Mouse (Mus musculus): Measurements from ENCODE around the gene Mfsd1. TPM values are rescaled to one million over a fixed set of nuclear protein-coding genes. Genes with fewer than 3 reads are reported as not detected.

Mfsd1 gene
- polyA plus RNA-seq, 1 experiment from 2014 or later = 52.7 TPM

GRCm38 (mm10) chr3:67572918-67573317 lies 9.6 kb upstream of the Mfsd1 start:
- WGBS = 59% methylated on average over 4 of the region's 4 CpGs
- no peak overlapping the region for H3K4me2 ChIP-seq (replicated peaks)
- H3K36me3 ChIP-seq = no peaks in the 10 kb centered on the region
- 0 out of 2 replicates have a peak, but pooled peaks have one; percentile 42 for ATAC-seq (ENCODE audit: low FRiP score, low read depth)
- H3K27me3 ChIP-seq = peaks cover 24% of the 10 kb centered on the region
- no peak overlapping the region for H3K27ac ChIP-seq
- no peak overlapping the region for H3K9ac ChIP-seq
- H3K4me1 ChIP-seq = no peaks in the 10 kb centered on the region
- H3K4me3 ChIP-seq = no peak overlapping the region
- no peaks in the 10 kb centered on the region for H3K9me3 ChIP-seq

GRCm38 (mm10) chr3:67573523-67573922 lies 9.0 kb upstream of the Mfsd1 start:
- no peak for ATAC-seq (ENCODE audit: low FRiP score, low read depth)
- H3K4me2 ChIP-seq (replicated peaks) = no peak overlapping the region
- H3K9me3 ChIP-seq = no peaks in the 10 kb centered on the region
- peaks cover 25% of the 10 kb centered on the region for H3K27me3 ChIP-seq
- H3K36me3 ChIP-seq = no peaks in the 10 kb centered on the region
- H3K9ac ChIP-seq = no peak overlapping the region
- H3K27ac ChIP-seq = no peak overlapping the region
- no peaks in the 10 kb centered on the region for H3K4me1 ChIP-seq
- 0% methylated on average over 1 of the region's 1 CpGs for WGBS
- no peak overlapping the region for H3K4me3 ChIP-seq

DNA sequence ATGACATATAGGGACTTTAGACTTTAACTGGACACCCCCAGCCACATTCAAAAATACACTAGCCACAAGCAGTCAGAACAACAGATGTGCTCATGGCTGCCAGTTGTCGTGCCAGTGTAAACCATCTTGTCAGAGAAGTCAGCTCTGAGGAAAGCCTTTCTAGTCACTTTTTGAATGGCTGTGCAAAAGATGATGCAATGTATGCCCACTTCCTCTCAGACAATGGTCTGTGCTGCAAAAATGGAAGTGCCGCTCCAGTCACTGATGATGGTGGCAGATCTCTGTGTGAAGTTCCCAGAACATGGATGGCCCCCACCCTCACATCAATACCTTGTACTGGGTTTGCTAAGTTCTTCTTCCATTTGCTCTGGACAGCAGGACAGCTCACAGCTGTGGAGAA lies 6.3 kb upstream of the Mfsd1 start:
- no peak for ATAC-seq (ENCODE audit: low FRiP score, low read depth)
- Histone ChIP-seq H3K27ac (no peak overlapping the region), H3K27me3 (peaks cover 31% of the 10 kb centered on the region), H3K4me1 (no peaks in the 10 kb centered on the region), H3K9ac (no peak overlapping the region), H3K4me3 (no peak overlapping the region), H3K36me3 (no peaks in the 10 kb centered on the region), H3K9me3 (no peaks in the 10 kb centered on the region), H3K4me2 (replicated peaks) (no peak overlapping the region)
- WGBS = 90% methylated on average over 2 of the region's 2 CpGs

- Histone ChIP-seq H3K27ac (no peak overlapping the region), H3K4me2 (replicated peaks) (no peak overlapping the region), H3K9me3 (no peaks in the 10 kb centered on the region), H3K27me3 (peaks cover 31% of the 10 kb centered on the region), H3K4me1 (no peaks in the 10 kb centered on the region), H3K4me3 (no peak overlapping the region), H3K36me3 (no peaks in the 10 kb centered on the region), H3K9ac (no peak overlapping the region)
- ATAC-seq (ENCODE audit: low FRiP score, low read depth) = no peak
- 81% methylated on average over 6 of the region's 6 CpGs for WGBS
These were observed 5.8 kb upstream of the Mfsd1 start for GRCm38 (mm10) chr3:67576724-67577123.

DNA sequence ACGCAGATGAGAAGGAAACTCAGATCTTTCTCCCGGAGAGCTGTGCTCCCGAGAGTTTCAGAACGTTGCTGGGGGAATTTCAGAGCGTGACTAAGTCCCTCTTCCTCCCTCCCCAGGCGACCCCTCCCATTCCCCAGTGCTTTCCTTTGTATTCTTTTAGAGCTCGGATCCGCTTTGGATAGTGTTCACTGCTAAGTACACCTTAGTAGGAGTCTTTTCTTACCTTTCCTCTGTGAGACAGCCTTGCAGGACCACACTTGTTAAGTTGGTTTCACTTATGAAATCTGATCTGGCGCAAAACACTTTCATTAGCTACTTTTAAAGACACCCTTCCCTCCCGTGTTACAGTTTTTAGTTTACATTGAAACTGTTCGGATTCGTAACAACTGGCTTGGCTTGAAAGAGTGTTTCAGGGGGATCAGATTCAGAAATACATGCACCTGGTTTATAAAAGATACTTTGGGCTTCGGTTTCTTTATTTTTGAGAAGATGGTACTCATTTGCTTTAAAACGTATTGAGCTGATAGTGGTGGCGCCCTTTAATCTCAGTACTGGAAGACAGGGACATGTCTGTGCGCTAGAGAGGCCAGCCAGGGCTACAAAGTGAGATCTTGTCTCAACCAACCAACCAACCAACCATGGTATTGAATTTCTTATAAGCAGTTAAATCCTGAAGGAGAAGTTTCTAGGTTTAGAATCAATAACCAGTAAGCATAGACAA lies 744 bp downstream of the Mfsd1 start:
- WGBS = 17% methylated on average over 16 of the region's 16 CpGs
- H3K27ac ChIP-seq = no peak overlapping the region
- no peak for ATAC-seq (ENCODE audit: low FRiP score, low read depth)
- peaks cover 10% of the 10 kb centered on the region for H3K4me1 ChIP-seq
- H3K9me3 ChIP-seq = no peaks in the 10 kb centered on the region
- peak overlapping the region; percentile 89 for H3K4me3 ChIP-seq
- H3K4me2 ChIP-seq (replicated peaks) = peak overlapping the region; percentile 91
- H3K27me3 ChIP-seq = peaks cover 10% of the 10 kb centered on the region
- peaks cover 30% of the 10 kb centered on the region for H3K36me3 ChIP-seq
- peak overlapping the region; percentile 82 for H3K9ac ChIP-seq

GRCm38 (mm10) chr3:67583846-67584186 lies 1.3 kb downstream of the Mfsd1 start:
- H3K4me2 ChIP-seq (replicated peaks) = peak overlapping the region; percentile 91
- peak overlapping the region; percentile 89 for H3K4me3 ChIP-seq

DNA sequence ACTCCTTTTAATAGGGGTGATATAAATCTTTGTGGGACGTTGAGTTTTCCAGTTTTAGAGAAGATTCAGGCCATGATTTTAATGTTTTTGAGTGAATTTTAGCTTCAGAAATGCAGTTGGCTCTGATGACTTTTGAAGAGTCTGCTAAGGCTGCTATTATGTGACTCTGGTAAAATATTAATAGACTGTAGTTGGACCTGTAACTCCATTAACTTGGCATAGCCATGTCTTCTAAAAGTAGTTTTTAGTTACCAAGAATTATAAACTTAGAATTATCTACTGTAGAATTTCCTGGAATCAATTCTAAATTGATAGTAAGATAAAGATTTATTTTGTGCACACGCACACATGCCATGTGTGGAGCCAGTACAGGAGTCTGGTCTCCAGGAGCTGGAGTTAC lies 4.0 kb downstream of the Mfsd1 start:
- Histone ChIP-seq H3K27ac (no peak overlapping the region), H3K4me2 (replicated peaks) (no peak overlapping the region), H3K4me3 (no peak overlapping the region), H3K9ac (no peak overlapping the region), H3K36me3 (peaks cover 59% of the 10 kb centered on the region), H3K9me3 (no peaks in the 10 kb centered on the region), H3K4me1 (peaks cover 10% of the 10 kb centered on the region), H3K27me3 (no peaks in the 10 kb centered on the region)
- 90% methylated on average over 2 of the region's 2 CpGs for WGBS
- ATAC-seq (ENCODE audit: low FRiP score, low read depth) = no peak

More at GRCm38 (mm10) chr3:67583846-67584186, 1.3 kb downstream of the Mfsd1 start:
- H3K27me3 ChIP-seq = peaks cover 10% of the 10 kb centered on the region
- H3K27ac ChIP-seq = no peak overlapping the region
- peaks cover 34% of the 10 kb centered on the region for H3K36me3 ChIP-seq
- H3K9ac ChIP-seq = no peak overlapping the region
- no peak for ATAC-seq (ENCODE audit: low FRiP score, low read depth)
- H3K9me3 ChIP-seq = no peaks in the 10 kb centered on the region
- WGBS = 85% methylated on average over 6 of the region's 6 CpGs
- peaks cover 10% of the 10 kb centered on the region for H3K4me1 ChIP-seq

- Histone ChIP-seq H3K36me3 (peaks cover 68% of the 10 kb centered on the region), H3K9ac (no peak overlapping the region), H3K4me2 (replicated peaks) (no peak overlapping the region), H3K4me3 (no peak overlapping the region), H3K27ac (no peak overlapping the region), H3K27me3 (no peaks in the 10 kb centered on the region), H3K4me1 (peaks cover 10% of the 10 kb centered on the region), H3K9me3 (no peaks in the 10 kb centered on the region)
- no peak for ATAC-seq (ENCODE audit: low FRiP score, low read depth)
- 88% methylated on average over 9 of the region's 9 CpGs for WGBS
These were observed 4.9 kb downstream of the Mfsd1 start for GRCm38 (mm10) chr3:67587430-67587829.

GRCm38 (mm10) chr3:67601616-67602138 lies 19.1 kb downstream of the Mfsd1 start:
- no peak for ATAC-seq (ENCODE audit: low FRiP score, low read depth)

DNA sequence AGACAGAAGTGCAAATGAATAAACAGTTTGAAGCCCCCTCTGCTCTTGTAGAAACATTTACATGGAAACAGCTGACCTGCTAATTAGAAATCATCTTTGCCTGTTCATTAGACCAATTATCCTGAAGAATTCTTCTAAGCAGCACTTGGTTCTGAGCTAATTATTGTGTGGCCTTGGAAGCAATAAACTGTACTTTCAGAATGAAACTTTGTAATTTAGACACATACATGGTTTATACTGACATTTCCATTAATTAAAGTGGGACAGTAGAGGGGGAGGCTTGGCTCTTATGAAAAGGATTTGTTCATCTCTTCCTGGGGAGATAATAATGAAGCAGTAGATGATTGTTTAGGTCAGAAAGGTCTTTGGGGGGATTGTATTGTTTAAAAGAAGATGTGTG lies 35.7 kb downstream of the Mfsd1 start:
- Histone ChIP-seq H3K27ac (no peak overlapping the region), H3K9ac (no peak overlapping the region), H3K4me1 (no peaks in the 10 kb centered on the region), H3K4me3 (no peak overlapping the region), H3K9me3 (no peaks in the 10 kb centered on the region), H3K4me2 (replicated peaks) (no peak overlapping the region), H3K27me3 (peaks cover 4% of the 10 kb centered on the region; the same call in 1 of the 2 replicates), H3K36me3 (no peaks in the 10 kb centered on the region)
- no peak for ATAC-seq (ENCODE audit: low FRiP score, low read depth)

More at GRCm38 (mm10) chr3:67601616-67602138, 19.1 kb downstream of the Mfsd1 start:
- Histone ChIP-seq H3K27me3 (no peaks in the 10 kb centered on the region), H3K4me3 (no peak overlapping the region), H3K4me2 (replicated peaks) (no peak overlapping the region), H3K4me1 (no peaks in the 10 kb centered on the region), H3K9ac (no peak overlapping the region), H3K27ac (no peak overlapping the region), H3K36me3 (peaks cover 60% of the 10 kb centered on the region), H3K9me3 (no peaks in the 10 kb centered on the region)
- 91% methylated on average over 13 of the region's 13 CpGs for WGBS

DNA sequence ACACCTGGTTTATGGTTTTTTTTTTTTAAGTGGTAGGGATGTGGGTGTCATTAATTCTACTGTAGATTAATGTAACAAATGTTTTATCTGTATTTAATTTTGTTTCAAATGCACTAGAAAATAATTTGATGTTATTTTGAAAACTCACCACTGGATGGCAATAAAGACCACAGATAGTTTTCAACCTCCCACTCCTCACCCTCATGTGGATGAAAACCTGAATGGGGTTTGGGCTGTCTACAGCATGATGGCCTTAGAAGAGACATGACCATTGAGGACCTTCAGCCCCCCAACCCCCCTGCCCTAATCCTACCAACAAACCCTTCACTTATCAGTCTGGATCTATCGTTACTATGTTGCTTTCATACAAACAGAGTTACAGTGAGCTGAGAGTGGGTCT lies 42.1 kb downstream of the Mfsd1 start:
- 90% methylated on average over 1 of the region's 1 CpGs for WGBS
- Histone ChIP-seq H3K27ac (no peak overlapping the region), H3K36me3 (no peaks in the 10 kb centered on the region), H3K4me3 (no peak overlapping the region), H3K27me3 (peaks cover 4% of the 10 kb centered on the region; the same call in 1 of the 2 replicates), H3K9me3 (no peaks in the 10 kb centered on the region), H3K4me1 (no peaks in the 10 kb centered on the region), H3K9ac (no peak overlapping the region), H3K4me2 (replicated peaks) (no peak overlapping the region)
- no peak for ATAC-seq (ENCODE audit: low FRiP score, low read depth)

GRCm38 (mm10) chr3:67643135-67643534 lies 60.6 kb downstream of the Mfsd1 start:
- Histone ChIP-seq H3K9me3 (no peaks in the 10 kb centered on the region), H3K4me3 (no peak overlapping the region), H3K4me1 (no peaks in the 10 kb centered on the region), H3K36me3 (no peaks in the 10 kb centered on the region), H3K4me2 (replicated peaks) (no peak overlapping the region), H3K27me3 (no peaks in the 10 kb centered on the region), H3K27ac (no peak overlapping the region), H3K9ac (no peak overlapping the region)
- WGBS = 75% methylated on average over 3 of the region's 3 CpGs
- ATAC-seq (ENCODE audit: low FRiP score, low read depth) = no peak

All from limb, embryonic 13.5 days (tissue).